Mouse (Mus musculus) cerebellum, adult 2 months (tissue): Measurements from ENCODE around the gene Hist1h3d. TPM values are rescaled to one million over a fixed set of nuclear protein-coding genes. Genes with fewer than 3 reads are reported as not detected.
"Not testable (repeated sequence)": the region's sequence is repeated elsewhere in the genome, so short reads cannot be mapped to it uniquely, and the experiment has no call there.

ENCODE experiments used
- DNase-seq, 2 experiments: peaks; one replicate each; pipeline ENCODE4 v3.0.0; 2021
- H3K27ac ChIP-seq: fragments of 200-500 bp; 2 replicates; pipeline ENCODE4 v1.5.1; 2012; ENCODE audit warnings: low read length, control low read depth, inconsistent platforms; ENCODE audit not compliant: insufficient read depth
- H3K27me3 ChIP-seq: fragments of 200-500 bp; 2 replicates; pipeline ENCODE4 v1.6.1; 2012; ENCODE audit warnings: inconsistent platforms, mild to moderate bottlenecking, low read length, moderate library complexity; ENCODE audit not compliant: control insufficient read depth, insufficient read depth
- H3K4me1 ChIP-seq: fragments of 200-500 bp; 2 replicates; pipeline ENCODE4 v1.6.1; 2011; ENCODE audit warnings: low read length; ENCODE audit not compliant: control insufficient read depth, insufficient read depth
- H3K4me3 ChIP-seq: fragments of 200-500 bp; replicated peaks from 2 replicates; pipeline ENCODE3; 2011; ENCODE audit warnings: mild to moderate bottlenecking, low read depth, low read length, control low read depth; ENCODE audit not compliant: insufficient read depth
- CTCF ChIP-seq: fragments of 200-500 bp; IDR thresholded peaks from 2 replicates; pipeline ENCODE4 v1.5.1; 2011; ENCODE audit warnings: low read depth, mild to moderate bottlenecking, control low read depth, low read length, moderate library complexity, borderline replicate concordance; ENCODE audit not compliant: insufficient read depth
- POLR2A ChIP-seq: fragments of 200-500 bp; IDR thresholded peaks from 2 replicates; pipeline ENCODE4 v1.6.1; 2011; ENCODE audit warnings: low read length, control low read depth, borderline replicate concordance; ENCODE audit not compliant: insufficient read depth
- WGBS: fragments of 180-500 bp; shearing (Covaris S2); methylation state at CpG from one replicate; pipeline ENCODE4 v1.1.7; 2018; 5-methylcytosine and 5-hydroxymethylcytosine counted together
- polyA plus RNA-seq: library from polyadenylated mRNA; depleted of rRNA; stranded (reverse); fragments of >200 nt; gene quantifications from 2 replicates; pipeline ENCODE4 v1.2.3, GENCODE M21; 2012

The Hist1h3d gene
- polyA plus RNA-seq, 1 experiment = 2.0 TPM

- TF ChIP-seq CTCF (no peak), POLR2A (no peak)
- WGBS = 2% methylated on average over 22 of the region's 22 CpGs
- DNase-seq = no peak
- no peak overlapping the region for H3K27ac ChIP-seq
- H3K4me1 ChIP-seq = no peaks in the 10 kb centered on the region
- H3K4me3 ChIP-seq = peak overlapping the region; percentile 60
- no peaks in the 10 kb centered on the region for H3K27me3 ChIP-seq
Observed at GRCm38 (mm10) chr13:23586099-23586939, 10.8 kb downstream of the Hist1h3d start.

DNA sequence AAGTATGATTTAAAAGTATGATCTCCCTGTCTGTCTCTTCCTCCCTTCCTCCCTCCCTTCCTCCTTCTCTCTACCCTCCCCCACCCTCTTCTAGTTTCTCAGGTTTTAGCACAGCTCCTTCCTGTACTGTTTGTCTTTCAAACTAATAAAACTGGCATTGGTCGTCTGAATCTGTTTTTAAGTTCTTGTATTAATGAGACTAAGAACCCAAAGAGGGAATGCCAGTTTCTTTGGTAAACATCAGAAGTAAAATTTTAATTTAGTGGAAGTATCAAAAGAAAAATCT is 11.3 kb downstream of the Hist1h3d start:
- 14% methylated on average over 1 of the region's 1 CpGs for WGBS
- Histone ChIP-seq H3K27me3 (no peaks in the 10 kb centered on the region), H3K4me3 (no peak overlapping the region), H3K27ac (no peak overlapping the region), H3K4me1 (no peaks in the 10 kb centered on the region)
- TF ChIP-seq POLR2A (no peak), CTCF (no peak)
- no peak for DNase-seq

DNA sequence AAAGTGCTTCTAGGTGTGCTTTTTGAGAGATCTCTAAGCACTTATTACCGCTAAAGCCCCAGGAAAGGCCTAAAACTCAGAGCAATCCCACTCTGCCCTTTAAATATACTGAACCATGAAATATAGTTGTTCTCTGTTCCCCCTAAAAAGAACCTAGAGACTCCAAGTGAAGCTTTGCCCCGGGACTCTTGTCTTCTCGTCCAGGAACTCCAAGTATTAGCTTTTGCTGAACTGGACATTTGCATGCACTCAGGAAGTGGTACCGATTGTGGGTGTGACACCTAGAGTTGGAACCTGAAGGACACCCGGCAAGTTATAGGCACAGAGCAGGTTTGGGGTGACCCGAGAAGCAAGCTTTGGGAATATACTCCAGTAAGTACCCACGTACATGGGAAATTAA is 15.6 kb downstream of the Hist1h3d start:
- 97% methylated on average over 7 of the region's 7 CpGs for WGBS
- no peaks in the 10 kb centered on the region for H3K27me3 ChIP-seq
- no peak overlapping the region for H3K27ac ChIP-seq
- H3K4me1 ChIP-seq = peaks cover 2% of the 10 kb centered on the region; the same call in 1 of the 2 replicates
- DNase-seq = no peak
- H3K4me3 ChIP-seq = no peak overlapping the region
- TF ChIP-seq CTCF = no peak

DNA sequence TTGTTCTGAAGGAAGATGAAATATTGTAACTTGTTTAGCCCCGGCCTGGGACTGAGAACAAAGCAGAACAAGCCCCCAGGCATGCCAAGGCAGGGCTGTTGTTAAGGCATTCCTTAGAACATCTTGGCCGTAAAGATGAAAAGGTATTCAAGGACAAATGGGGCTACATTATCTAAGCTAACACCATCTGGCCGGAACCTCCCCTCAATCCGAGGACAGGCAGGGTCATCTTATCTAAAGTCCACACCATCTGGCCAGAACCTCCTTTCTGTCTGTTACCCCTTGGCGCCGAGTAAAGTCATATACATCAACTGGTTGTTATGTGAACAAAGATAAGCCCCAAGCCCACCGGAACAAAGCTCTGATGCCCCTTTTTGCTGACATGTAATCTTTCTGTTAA is 16.3 kb downstream of the Hist1h3d start:
- H3K27me3 ChIP-seq, H3K4me1 ChIP-seq, H3K27ac ChIP-seq, H3K4me3 ChIP-seq, DNase-seq: not testable (repeated sequence)
- 88% methylated on average over 7 of the region's 7 CpGs for WGBS

GRCm38 (mm10) chr13:23592614-23593013 is 17.1 kb downstream of the Hist1h3d start:
- no peak overlapping the region for H3K4me3 ChIP-seq
- DNase-seq = peak; percentile 69 to 79
- H3K4me1 ChIP-seq = peaks cover 2% of the 10 kb centered on the region; the same call in 1 of the 2 replicates
- H3K27me3 ChIP-seq = no peaks in the 10 kb centered on the region
- WGBS = 13% methylated on average over 7 of the region's 7 CpGs
- TF ChIP-seq POLR2A = no peak
- TF ChIP-seq CTCF = no peak
- H3K27ac ChIP-seq = no peak overlapping the region

GRCm38 (mm10) chr13:23593051-23593770 is 17.6 kb downstream of the Hist1h3d start:
- WGBS = 65% methylated on average over 5 of the region's 5 CpGs
- no peak for TF ChIP-seq POLR2A
- TF ChIP-seq CTCF = no peak
- no peaks in the 10 kb centered on the region for H3K27me3 ChIP-seq
- H3K4me3 ChIP-seq = no peak overlapping the region
- no peak overlapping the region for H3K27ac ChIP-seq
- DNase-seq = no peak
- H3K4me1 ChIP-seq = peaks cover 2% of the 10 kb centered on the region; the same call in 1 of the 2 replicates

- no peaks in the 10 kb centered on the region for H3K27me3 ChIP-seq
- 86% methylated on average over 2 of the region's 2 CpGs for WGBS
- H3K27ac ChIP-seq = no peak overlapping the region
- no peak for TF ChIP-seq CTCF
- no peak for DNase-seq
- H3K4me1 ChIP-seq = peaks cover 2% of the 10 kb centered on the region; the same call in 1 of the 2 replicates
- H3K4me3 ChIP-seq = no peak overlapping the region
Observed at GRCm38 (mm10) chr13:23595185-23595584, 19.6 kb downstream of the Hist1h3d start.

DNA sequence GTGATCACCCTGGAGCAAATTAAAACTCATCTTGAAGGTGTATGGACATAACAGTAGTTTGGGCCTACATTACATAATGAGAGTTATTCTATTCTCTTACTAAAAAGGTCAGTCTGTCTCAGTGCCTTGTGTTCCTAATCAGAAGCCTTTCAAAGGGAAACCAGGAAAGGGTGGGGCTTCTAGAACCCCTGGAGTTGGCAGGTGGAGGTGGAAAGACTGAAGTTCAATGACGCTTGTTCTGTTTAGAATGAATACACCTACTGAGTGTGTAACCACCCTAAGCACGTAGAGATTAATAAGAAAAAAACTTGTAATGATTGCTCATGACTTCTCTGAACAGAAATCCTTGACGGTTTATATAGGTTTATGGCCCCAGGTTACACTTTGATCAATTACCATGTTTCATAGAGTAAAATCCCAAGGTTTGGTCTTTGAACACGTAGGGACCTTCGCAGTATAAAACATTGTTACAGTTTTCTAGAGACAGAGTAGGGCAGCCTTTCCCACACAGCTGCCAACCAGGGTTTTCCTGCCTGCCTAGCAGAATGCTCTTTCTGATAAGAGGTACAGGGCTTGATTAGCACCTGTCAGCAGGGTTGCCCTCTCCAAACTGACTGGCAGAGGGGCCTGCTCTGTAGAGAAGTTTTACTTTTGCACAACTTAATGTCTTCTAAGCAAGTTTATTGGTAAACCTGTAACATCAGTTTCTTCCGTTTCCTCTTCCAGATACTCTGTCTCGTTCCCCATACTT is 20.2 kb downstream of the Hist1h3d start:
- WGBS = 94% methylated on average over 7 of the region's 7 CpGs
- no peak for TF ChIP-seq CTCF
- TF ChIP-seq POLR2A = no peak

More for the DNA sequence above, 20.2 kb downstream of the Hist1h3d start:
- H3K4me1 ChIP-seq = peaks cover 2% of the 10 kb centered on the region; the same call in 1 of the 2 replicates
- no peak overlapping the region for H3K27ac ChIP-seq
- no peak for DNase-seq
- H3K4me3 ChIP-seq = no peak overlapping the region
- no peaks in the 10 kb centered on the region for H3K27me3 ChIP-seq
